Mouse (Mus musculus): ENCODE data around the gene Ajuba. TPM values are rescaled to one million over a fixed set of nuclear protein-coding genes. Genes with fewer than 3 reads are reported as not detected.
A peak's percentile ranks its signal among the peaks of the same experiment; 100 is the strongest.

Ajuba gene
- polyA plus RNA-seq, 1 experiment from 2014 or later = 14.5 TPM

DNA sequence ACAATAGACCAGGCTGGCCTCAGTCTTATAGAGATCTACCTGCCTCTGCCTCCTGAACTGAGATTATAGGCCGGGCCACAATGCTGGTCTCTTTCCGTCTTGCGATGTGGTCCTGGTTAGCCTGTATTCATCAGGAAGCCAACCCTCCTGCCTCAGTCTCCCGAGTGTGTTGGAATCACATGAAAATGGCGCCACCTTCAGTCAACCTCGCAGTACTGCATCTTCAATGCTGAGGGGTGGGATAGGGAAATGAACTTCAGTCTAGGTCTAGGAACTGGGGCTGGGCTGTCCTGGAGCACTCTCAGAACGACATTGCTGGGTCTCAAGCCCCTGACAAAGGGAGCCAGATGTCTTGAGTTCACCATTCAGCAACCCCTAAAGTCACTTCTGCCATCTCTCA is 19.7 kb upstream of the Ajuba start:
- no peaks in the 10 kb centered on the region for H3K9me3 ChIP-seq (ENCODE audit: control insufficient read depth, low read length)
- no peak for ATAC-seq (replicated peaks; ENCODE audit: low FRiP score, low TSS enrichment, low read depth)
- no peak overlapping the region for H3K4me2 ChIP-seq (ENCODE audit: low read length)
- H3K9ac ChIP-seq (ENCODE audit: low read length) = no peak overlapping the region
- H3K27me3 ChIP-seq (replicated peaks; ENCODE audit: control insufficient read depth, insufficient read depth, low read length) = no peaks in the 10 kb centered on the region
- 74% methylated on average over 7 of the region's 7 CpGs for WGBS
- peaks cover 9% of the 10 kb centered on the region; the same call in 1 of the 2 replicates for H3K36me3 ChIP-seq (ENCODE audit: control insufficient read depth, insufficient read depth, low read length)
- no peaks in the 10 kb centered on the region for H3K4me1 ChIP-seq (replicated peaks; ENCODE audit: control insufficient read depth, insufficient read depth, low read length)
- H3K27ac ChIP-seq (ENCODE audit: low read depth) = no peak overlapping the region
- H3K4me3 ChIP-seq (ENCODE audit: low read depth, low read length) = no peak overlapping the region
- no peak for DNase-seq (ENCODE audit: low spot score)

DNA sequence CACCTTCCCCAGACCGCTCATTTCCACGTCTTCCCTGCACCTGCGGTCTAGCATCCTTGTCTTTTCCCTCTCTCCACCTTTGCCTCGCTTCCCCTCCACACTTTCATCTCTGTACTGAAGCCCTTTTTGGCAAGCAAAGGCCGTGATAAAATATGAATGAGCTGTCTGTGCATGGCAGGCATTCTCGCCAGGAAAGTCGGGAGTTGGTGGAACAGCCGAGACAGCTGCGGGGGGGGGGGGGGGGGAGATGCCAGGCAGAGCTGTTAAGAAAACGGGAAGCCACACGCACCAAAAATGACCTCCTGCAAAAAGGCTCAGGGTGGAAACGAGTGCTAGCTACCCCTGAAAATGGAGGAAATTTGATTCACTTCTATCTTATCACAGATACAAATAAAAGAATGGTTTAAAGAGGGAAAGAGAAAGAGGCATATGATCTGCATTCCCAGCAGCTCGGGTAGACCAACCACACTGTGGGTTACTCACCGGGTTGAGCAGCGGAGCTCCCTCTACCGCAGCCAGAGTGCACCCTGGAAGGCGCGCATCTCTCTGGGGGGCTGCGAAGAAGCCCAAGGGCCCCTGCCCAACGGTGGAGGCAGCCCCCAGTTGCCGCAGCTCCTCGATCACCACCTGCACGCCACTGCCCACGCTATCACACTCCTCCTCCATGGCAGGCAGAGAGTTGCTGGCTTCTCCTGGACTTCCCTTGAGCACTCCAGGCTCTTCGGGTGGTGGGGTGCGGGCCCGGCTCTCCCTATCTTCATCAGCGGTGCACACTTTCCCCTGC is 17.5 kb upstream of the Ajuba start:
- Histone ChIP-seq H3K4me3 (ENCODE audit: low read depth, low read length) (no peak overlapping the region), H3K9ac (ENCODE audit: low read length) (no peak overlapping the region), H3K4me1 (replicated peaks; ENCODE audit: control insufficient read depth, insufficient read depth, low read length) (no peaks in the 10 kb centered on the region), H3K9me3 (ENCODE audit: control insufficient read depth, low read length) (no peaks in the 10 kb centered on the region), H3K36me3 (ENCODE audit: control insufficient read depth, insufficient read depth, low read length) (peaks cover 9% of the 10 kb centered on the region; the same call in 1 of the 2 replicates), H3K4me2 (ENCODE audit: low read length) (no peak overlapping the region), H3K27ac (ENCODE audit: low read depth) (no peak overlapping the region), H3K27me3 (replicated peaks; ENCODE audit: control insufficient read depth, insufficient read depth, low read length) (no peaks in the 10 kb centered on the region)
- WGBS = 66% methylated on average over 28 of the region's 28 CpGs
- no peak for DNase-seq (ENCODE audit: low spot score)
- ATAC-seq (replicated peaks; ENCODE audit: low FRiP score, low TSS enrichment, low read depth) = no peak

DNA sequence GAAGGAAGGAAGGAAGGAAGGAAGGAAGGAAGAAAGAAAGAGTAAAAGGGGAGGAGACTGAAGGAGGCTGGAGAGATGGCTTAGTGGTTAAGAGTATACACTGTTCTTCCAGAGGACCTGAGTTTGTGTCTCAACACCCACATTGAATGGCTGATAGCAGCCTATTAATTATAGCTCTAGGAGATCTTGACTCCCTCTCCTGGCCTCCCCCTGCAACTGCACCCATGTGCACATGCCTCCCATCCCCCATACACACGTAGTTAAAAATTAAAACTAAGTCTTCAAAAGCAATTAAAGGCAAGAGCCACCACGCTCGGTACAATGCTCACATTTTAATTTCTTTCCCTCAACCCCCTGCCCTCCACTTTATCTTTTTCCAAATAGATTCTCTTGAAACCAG is 16.7 kb upstream of the Ajuba start:
- WGBS = 93% methylated on average over 3 of the region's 3 CpGs
- H3K9me3 ChIP-seq (ENCODE audit: control insufficient read depth, low read length) = no peaks in the 10 kb centered on the region
- peaks cover 9% of the 10 kb centered on the region; the same call in 1 of the 2 replicates for H3K36me3 ChIP-seq (ENCODE audit: control insufficient read depth, insufficient read depth, low read length)
- no peak for ATAC-seq (replicated peaks; ENCODE audit: low FRiP score, low TSS enrichment, low read depth)
- H3K27me3 ChIP-seq (replicated peaks; ENCODE audit: control insufficient read depth, insufficient read depth, low read length) = no peaks in the 10 kb centered on the region
- H3K27ac ChIP-seq (ENCODE audit: low read depth) = no peak overlapping the region
- no peaks in the 10 kb centered on the region for H3K4me1 ChIP-seq (replicated peaks; ENCODE audit: control insufficient read depth, insufficient read depth, low read length)
- no peak for DNase-seq (ENCODE audit: low spot score)
- H3K4me2 ChIP-seq (ENCODE audit: low read length) = no peak overlapping the region
- H3K4me3 ChIP-seq (ENCODE audit: low read depth, low read length) = no peak overlapping the region
- no peak overlapping the region for H3K9ac ChIP-seq (ENCODE audit: low read length)

DNA sequence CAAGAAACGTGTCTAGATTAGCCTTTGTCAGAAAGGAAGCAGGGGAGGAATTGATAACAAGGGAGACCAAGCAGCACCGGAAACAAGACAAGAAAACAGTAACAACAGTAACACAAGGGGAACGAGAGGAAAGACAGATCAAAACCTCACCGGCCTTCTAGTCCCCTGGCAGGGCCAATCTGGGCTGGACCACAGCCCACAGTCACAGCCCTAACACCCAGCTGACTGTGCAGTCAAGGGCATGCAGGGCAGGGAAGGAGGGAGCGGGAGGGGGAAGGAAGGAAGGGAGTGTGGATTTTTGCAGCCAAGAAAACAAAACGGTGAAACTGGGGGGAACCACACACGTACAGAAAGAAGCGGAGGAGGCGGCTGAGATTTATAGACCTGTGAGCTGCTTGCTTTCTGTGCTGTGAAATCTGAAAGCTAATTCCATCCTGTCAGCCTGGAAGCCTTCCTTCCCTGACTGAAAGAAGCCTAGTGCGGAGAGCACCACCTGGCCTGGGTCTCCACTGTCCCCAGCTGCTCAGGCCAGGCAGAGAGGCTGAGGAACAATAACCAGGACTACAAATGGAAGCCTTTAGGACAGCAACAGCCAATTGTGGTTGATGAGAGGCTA is 15.1 kb upstream of the Ajuba start:
- Histone ChIP-seq H3K27me3 (replicated peaks; ENCODE audit: control insufficient read depth, insufficient read depth, low read length) (no peaks in the 10 kb centered on the region), H3K9me3 (ENCODE audit: control insufficient read depth, low read length) (no peaks in the 10 kb centered on the region), H3K4me3 (ENCODE audit: low read depth, low read length) (no peak overlapping the region), H3K36me3 (ENCODE audit: control insufficient read depth, insufficient read depth, low read length) (peaks cover 9% of the 10 kb centered on the region; the same call in 1 of the 2 replicates), H3K9ac (ENCODE audit: low read length) (no peak overlapping the region), H3K4me1 (replicated peaks; ENCODE audit: control insufficient read depth, insufficient read depth, low read length) (no peaks in the 10 kb centered on the region), H3K27ac (ENCODE audit: low read depth) (peak overlapping the region; percentile 36; the same call in 1 of the 2 replicates), H3K4me2 (ENCODE audit: low read length) (no peak overlapping the region)
- ATAC-seq (replicated peaks; ENCODE audit: low FRiP score, low TSS enrichment, low read depth) (no peak), DNase-seq (ENCODE audit: low spot score) (no peak)
- 45% methylated on average over 10 of the region's 10 CpGs for WGBS

DNA sequence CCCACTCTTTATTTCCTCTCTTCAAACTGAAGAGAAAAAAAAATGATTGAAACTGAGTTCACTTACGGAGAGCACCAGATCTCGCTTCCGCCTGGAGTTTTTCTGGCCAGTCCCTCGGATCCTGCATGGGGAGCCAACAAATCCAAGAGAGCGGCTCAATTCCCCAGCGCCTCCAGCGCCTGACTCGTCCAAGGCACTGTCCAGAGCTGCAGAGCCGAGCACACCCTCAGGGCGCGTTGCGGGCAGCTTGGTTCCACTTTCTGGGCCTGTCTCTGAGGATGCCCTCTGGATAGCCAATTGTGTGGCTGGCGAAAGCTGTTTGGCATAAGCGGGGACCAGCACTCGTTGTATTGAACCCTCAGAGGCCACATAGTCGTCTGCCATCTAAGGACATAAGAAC is 13.7 kb upstream of the Ajuba start:
- WGBS = 95% methylated on average over 16 of the region's 16 CpGs
- Histone ChIP-seq H3K4me2 (ENCODE audit: low read length) (no peak overlapping the region), H3K9ac (ENCODE audit: low read length) (no peak overlapping the region), H3K27me3 (replicated peaks; ENCODE audit: control insufficient read depth, insufficient read depth, low read length) (no peaks in the 10 kb centered on the region), H3K9me3 (ENCODE audit: control insufficient read depth, low read length) (no peaks in the 10 kb centered on the region), H3K4me1 (replicated peaks; ENCODE audit: control insufficient read depth, insufficient read depth, low read length) (no peaks in the 10 kb centered on the region), H3K27ac (ENCODE audit: low read depth) (no peak overlapping the region), H3K36me3 (ENCODE audit: control insufficient read depth, insufficient read depth, low read length) (peaks cover 9% of the 10 kb centered on the region; the same call in 1 of the 2 replicates), H3K4me3 (ENCODE audit: low read depth, low read length) (no peak overlapping the region)
- DNase-seq (ENCODE audit: low spot score) = no peak
- ATAC-seq (replicated peaks; ENCODE audit: low FRiP score, low TSS enrichment, low read depth) = no peak

DNA sequence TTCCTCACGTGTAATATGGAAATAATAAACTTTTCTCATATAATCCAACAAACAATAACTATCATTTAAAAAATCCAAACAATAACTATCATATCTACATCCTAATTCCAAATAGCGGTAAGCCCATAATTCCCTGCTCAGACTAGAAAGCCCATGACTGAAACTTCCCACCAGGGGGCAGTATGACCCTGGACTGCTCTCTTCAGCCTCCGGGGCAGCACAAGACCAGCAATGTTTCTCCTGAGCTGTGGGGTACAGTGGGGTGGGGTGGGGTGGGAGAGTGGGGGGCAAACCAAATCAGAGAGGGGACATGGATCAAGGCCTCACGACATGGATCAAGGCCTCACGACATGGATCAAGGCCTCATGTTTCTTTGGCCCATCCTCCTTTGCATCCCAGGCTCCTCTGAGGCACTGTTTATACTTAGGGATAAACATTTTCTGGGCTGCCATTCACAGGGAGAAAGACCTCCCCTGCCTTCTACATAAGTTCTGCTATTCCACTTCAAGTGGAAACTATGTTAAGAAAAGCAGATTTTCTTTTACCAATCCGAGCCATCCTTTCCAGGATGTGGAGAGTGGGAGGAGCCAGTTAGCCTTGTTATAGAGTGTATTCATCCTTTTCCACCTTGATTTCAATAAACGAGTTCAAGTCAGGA is 6.5 kb upstream of the Ajuba start:
- no peaks in the 10 kb centered on the region for H3K9me3 ChIP-seq (ENCODE audit: control insufficient read depth, low read length)
- H3K4me1 ChIP-seq (replicated peaks; ENCODE audit: control insufficient read depth, insufficient read depth, low read length) = peaks cover 3% of the 10 kb centered on the region; the same call in 1 of the 2 replicates
- WGBS = 29% methylated on average over 7 of the region's 7 CpGs
- H3K27me3 ChIP-seq (replicated peaks; ENCODE audit: control insufficient read depth, insufficient read depth, low read length) = no peaks in the 10 kb centered on the region
- no peak overlapping the region for H3K9ac ChIP-seq (ENCODE audit: low read length)
- H3K4me3 ChIP-seq (ENCODE audit: low read depth, low read length) = no peak overlapping the region
- peak overlapping the region; percentile 59 for H3K27ac ChIP-seq (ENCODE audit: low read depth)
- peaks cover 21% of the 10 kb centered on the region for H3K36me3 ChIP-seq (ENCODE audit: control insufficient read depth, insufficient read depth, low read length)
- H3K4me2 ChIP-seq (ENCODE audit: low read length) = 0 out of 2 replicates have a peak overlapping the region, but pooled peaks have one; percentile 3
- ATAC-seq (replicated peaks; ENCODE audit: low FRiP score, low TSS enrichment, low read depth) (peak; percentile 67), DNase-seq (ENCODE audit: low spot score) (peak; percentile 80)

DNA sequence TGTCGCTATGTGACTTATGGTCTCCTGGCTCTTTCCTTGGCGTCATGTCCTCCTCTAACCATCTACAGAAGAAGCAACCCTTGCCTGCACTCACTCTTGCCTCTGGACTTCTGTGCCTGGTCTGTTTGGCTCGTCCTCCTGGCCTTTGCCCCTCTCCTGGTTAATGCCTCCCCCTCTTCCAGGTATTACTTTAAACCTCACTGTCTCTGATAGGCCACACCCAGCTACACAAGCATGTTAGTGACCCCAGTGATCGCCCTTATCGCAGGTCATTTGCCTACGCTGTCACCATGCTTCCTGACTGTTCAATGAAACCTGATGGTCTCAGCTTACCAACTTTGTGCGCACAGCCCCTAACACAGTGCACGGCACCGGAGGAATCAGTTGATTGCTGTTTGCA is 5.2 kb upstream of the Ajuba start:
- Histone ChIP-seq H3K9me3 (ENCODE audit: control insufficient read depth, low read length) (no peaks in the 10 kb centered on the region), H3K27me3 (replicated peaks; ENCODE audit: control insufficient read depth, insufficient read depth, low read length) (no peaks in the 10 kb centered on the region), H3K27ac (ENCODE audit: low read depth) (no peak overlapping the region), H3K36me3 (ENCODE audit: control insufficient read depth, insufficient read depth, low read length) (peaks cover 21% of the 10 kb centered on the region), H3K4me1 (replicated peaks; ENCODE audit: control insufficient read depth, insufficient read depth, low read length) (peaks cover 10% of the 10 kb centered on the region), H3K9ac (ENCODE audit: low read length) (no peak overlapping the region), H3K4me2 (ENCODE audit: low read length) (no peak overlapping the region), H3K4me3 (ENCODE audit: low read depth, low read length) (no peak overlapping the region)
- WGBS = 90% methylated on average over 9 of the region's 9 CpGs
- ATAC-seq (replicated peaks; ENCODE audit: low FRiP score, low TSS enrichment, low read depth) = no peak
- no peak for DNase-seq (ENCODE audit: low spot score)

DNA sequence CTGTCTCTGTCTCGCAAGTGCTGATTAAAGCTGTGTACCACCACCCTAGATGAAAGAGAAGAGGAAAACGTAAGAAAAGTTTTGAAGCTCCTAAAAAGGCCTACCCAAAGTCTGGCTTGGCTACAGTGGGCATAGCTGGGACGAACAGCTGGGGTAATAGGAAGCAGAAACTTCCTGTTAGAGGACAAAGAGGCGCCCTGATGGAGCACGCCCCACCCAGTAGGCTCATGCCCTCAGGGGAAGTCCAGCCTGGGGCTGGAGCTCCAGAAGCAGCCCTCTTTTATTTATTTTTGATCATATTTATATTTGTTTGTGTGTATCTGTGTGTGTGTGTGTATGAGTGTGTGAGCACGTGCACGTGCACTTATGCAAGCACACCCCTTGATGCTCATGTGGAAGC is 2.3 kb upstream of the Ajuba start:
- Histone ChIP-seq H3K36me3 (ENCODE audit: control insufficient read depth, insufficient read depth, low read length) (peaks cover 15% of the 10 kb centered on the region), H3K9ac (ENCODE audit: low read length) (no peak overlapping the region), H3K27me3 (replicated peaks; ENCODE audit: control insufficient read depth, insufficient read depth, low read length) (no peaks in the 10 kb centered on the region), H3K9me3 (ENCODE audit: control insufficient read depth, low read length) (no peaks in the 10 kb centered on the region), H3K4me1 (replicated peaks; ENCODE audit: control insufficient read depth, insufficient read depth, low read length) (peaks cover 14% of the 10 kb centered on the region), H3K4me2 (ENCODE audit: low read length) (no peak overlapping the region), H3K27ac (ENCODE audit: low read depth) (no peak overlapping the region), H3K4me3 (ENCODE audit: low read depth, low read length) (no peak overlapping the region)
- no peak for ATAC-seq (replicated peaks; ENCODE audit: low FRiP score, low TSS enrichment, low read depth)
- WGBS = 78% methylated on average over 7 of the region's 7 CpGs
- no peak for DNase-seq (ENCODE audit: low spot score)
